Mouse (Mus musculus) heart, embryonic 11.5 days (tissue): ENCODE measurements at regions not wholly inside any gene's neighbourhood (a gene's known extent, or its start where the extent isn't known, plus 50 kb on each side); places are given as distances from the start of the nearest gene placed in this dataset.

Source experiments
- ATAC-seq: fragments of 200-750 bp; cut with Nextera tagmentation; replicated peaks from 2 replicates; pipeline ENCODE4 v1.8.0; 2017; ENCODE audit warnings: moderate library complexity; ENCODE audit not compliant: insufficient number of reproducible peaks, low FRiP score, low TSS enrichment
- H3K27ac ChIP-seq: fragments of 300-500 bp; sonication (generic); 2 replicates; pipeline ENCODE4 v1.5.1; 2014; ENCODE audit warnings: mild to moderate bottlenecking, low read depth, low read length
- H3K27me3 ChIP-seq: fragments of 300-500 bp; sonication (generic); 2 replicates; pipeline ENCODE4 v1.6.1; 2014; ENCODE audit warnings: mild to moderate bottlenecking, low read length, mixed read lengths; ENCODE audit not compliant: control insufficient read depth, insufficient read depth
- H3K36me3 ChIP-seq: fragments of 300-500 bp; sonication (generic); 2 replicates; pipeline ENCODE4 v1.6.1; 2014; ENCODE audit warnings: mild to moderate bottlenecking, low read length, moderate library complexity, mixed read lengths; ENCODE audit not compliant: control insufficient read depth, insufficient read depth
- H3K4me1 ChIP-seq: fragments of 300-500 bp; sonication (generic); 2 replicates; pipeline ENCODE4 v1.6.1; 2014; ENCODE audit warnings: low read length; ENCODE audit not compliant: control insufficient read depth, insufficient read depth
- H3K4me2 ChIP-seq: fragments of 300-500 bp; sonication (generic); 2 replicates; pipeline ENCODE4 v1.6.1; 2014; ENCODE audit warnings: mild to moderate bottlenecking, moderate library complexity
- H3K4me3 ChIP-seq: fragments of 300-500 bp; sonication (generic); 2 replicates; pipeline ENCODE4 v1.5.1; 2014; ENCODE audit warnings: low read depth, low read length
- H3K9ac ChIP-seq: fragments of 300-500 bp; sonication (generic); 2 replicates; pipeline ENCODE4 v1.6.1; 2014; ENCODE audit warnings: mild to moderate bottlenecking, low read depth, low read length, moderate library complexity
- H3K9me3 ChIP-seq: fragments of 300-500 bp; sonication (generic); replicated peaks from 2 replicates; pipeline ENCODE4 v1.6.1; 2016; ENCODE audit warnings: low read length; ENCODE audit not compliant: control insufficient read depth
- WGBS: fragments of 180-500 bp; shearing (Covaris S2); extraction: QIAGEN DNeasy Blood & Tissue Kit; methylation state at CpG from one replicate; pipeline ENCODE4 v1.1.7; 2014; ENCODE audit not compliant: insufficient replicate concordance; 5-methylcytosine and 5-hydroxymethylcytosine counted together

- Histone ChIP-seq H3K27ac (no peak overlapping the region), H3K36me3 (no peaks in the 10 kb centered on the region), H3K27me3 (no peaks in the 10 kb centered on the region), H3K9ac (no peak overlapping the region), H3K4me2 (no peak overlapping the region), H3K4me1 (peaks cover 5% of the 10 kb centered on the region; the same call in 1 of the 2 replicates), H3K4me3 (no peak overlapping the region), H3K9me3 (no peaks in the 10 kb centered on the region)
- no peak for ATAC-seq
- 30% methylated on average over 10 of the region's 10 CpGs for WGBS
These were observed 255.6 kb downstream of the Ankrd50 start for GRCm38 (mm10) chr3:38229051-38229450.

GRCm38 (mm10) chr3:38227596-38227995 is 257.0 kb downstream of the Ankrd50 start:
- 23% methylated on average over 6 of the region's 6 CpGs for WGBS
- Histone ChIP-seq H3K27me3 (no peaks in the 10 kb centered on the region), H3K4me2 (no peak overlapping the region), H3K27ac (no peak overlapping the region), H3K36me3 (no peaks in the 10 kb centered on the region), H3K4me3 (no peak overlapping the region), H3K4me1 (peaks cover 5% of the 10 kb centered on the region; the same call in 1 of the 2 replicates), H3K9ac (no peak overlapping the region), H3K9me3 (no peaks in the 10 kb centered on the region)
- no peak for ATAC-seq

- no peak overlapping the region for H3K27ac ChIP-seq
- 73% methylated on average over 9 of the region's 9 CpGs for WGBS
These were observed 257.5 kb downstream of the Ankrd50 start for GRCm38 (mm10) chr3:38227121-38227520.

GRCm38 (mm10) chr3:38226147-38226546 is 258.5 kb downstream of the Ankrd50 start:
- Histone ChIP-seq H3K27ac (no peak overlapping the region), H3K4me3 (no peak overlapping the region), H3K36me3 (no peaks in the 10 kb centered on the region), H3K9ac (no peak overlapping the region), H3K27me3 (no peaks in the 10 kb centered on the region), H3K9me3 (no peaks in the 10 kb centered on the region), H3K4me1 (no peaks in the 10 kb centered on the region), H3K4me2 (no peak overlapping the region)
- WGBS, result 69% methylated on average over 2 of the region's 2 CpGs
- no peak for ATAC-seq

More at GRCm38 (mm10) chr3:38227121-38227520, 257.5 kb downstream of the Ankrd50 start:
- no peak overlapping the region for H3K4me2 ChIP-seq
- peaks cover 3% of the 10 kb centered on the region; the same call in 1 of the 2 replicates for H3K4me1 ChIP-seq
- H3K9ac ChIP-seq, result no peak overlapping the region
- H3K27me3 ChIP-seq, result no peaks in the 10 kb centered on the region
- no peaks in the 10 kb centered on the region for H3K9me3 ChIP-seq
- no peak for ATAC-seq
- no peaks in the 10 kb centered on the region for H3K36me3 ChIP-seq
- no peak overlapping the region for H3K4me3 ChIP-seq

- 80% methylated on average over 8 of the region's 8 CpGs for WGBS
- no peaks in the 10 kb centered on the region for H3K36me3 ChIP-seq
These were observed 262.8 kb downstream of the Ankrd50 start for GRCm38 (mm10) chr3:38221834-38222215.

GRCm38 (mm10) chr3:38220934-38221833 is 263.5 kb downstream of the Ankrd50 start:
- H3K9ac ChIP-seq, result no peak overlapping the region
- H3K4me2 ChIP-seq, result no peak overlapping the region

More at GRCm38 (mm10) chr3:38221834-38222215, 262.8 kb downstream of the Ankrd50 start:
- no peak overlapping the region for H3K4me3 ChIP-seq
- H3K4me1 ChIP-seq, result no peaks in the 10 kb centered on the region
- no peaks in the 10 kb centered on the region for H3K9me3 ChIP-seq
- no peaks in the 10 kb centered on the region for H3K27me3 ChIP-seq
- H3K27ac ChIP-seq, result no peak overlapping the region
- no peak overlapping the region for H3K9ac ChIP-seq
- ATAC-seq, result no peak
- no peak overlapping the region for H3K4me2 ChIP-seq

GRCm38 (mm10) chr3:38209081-38209480 is 275.6 kb downstream of the Ankrd50 start:
- no peak overlapping the region for H3K9ac ChIP-seq
- H3K36me3 ChIP-seq, result no peaks in the 10 kb centered on the region
- no peaks in the 10 kb centered on the region for H3K27me3 ChIP-seq
- no peak overlapping the region for H3K4me2 ChIP-seq
- WGBS, result 82% methylated on average over 3 of the region's 3 CpGs
- no peak for ATAC-seq
- no peak overlapping the region for H3K4me3 ChIP-seq
- H3K9me3 ChIP-seq, result no peaks in the 10 kb centered on the region
- H3K4me1 ChIP-seq, result no peaks in the 10 kb centered on the region
- H3K27ac ChIP-seq, result no peak overlapping the region

More at GRCm38 (mm10) chr3:38220934-38221833, 263.5 kb downstream of the Ankrd50 start:
- Histone ChIP-seq H3K36me3 (no peaks in the 10 kb centered on the region), H3K4me1 (no peaks in the 10 kb centered on the region), H3K4me3 (no peak overlapping the region), H3K9me3 (no peaks in the 10 kb centered on the region), H3K27me3 (no peaks in the 10 kb centered on the region), H3K27ac (no peak overlapping the region)
- WGBS, result 45% methylated on average over 11 of the region's 11 CpGs
- ATAC-seq, result no peak

- Histone ChIP-seq H3K4me3 (no peak overlapping the region), H3K36me3 (no peaks in the 10 kb centered on the region), H3K4me2 (no peak overlapping the region), H3K9me3 (no peaks in the 10 kb centered on the region), H3K27ac (no peak overlapping the region), H3K27me3 (no peaks in the 10 kb centered on the region), H3K9ac (no peak overlapping the region), H3K4me1 (no peaks in the 10 kb centered on the region)
- WGBS, result 86% methylated on average over 1 of the region's 1 CpGs
- ATAC-seq, result no peak
These were observed 276.8 kb downstream of the Ankrd50 start for GRCm38 (mm10) chr3:38207867-38208266.
